Mouse (Mus musculus) embryonic fibroblast, embryonic 13.5 days (primary cell): ENCODE data around the gene Wdr86.

ENCODE experiments used
- CTCF ChIP-seq: IDR thresholded peaks from 2 replicates; pipeline ENCODE4 v1.5.1; 2011; ENCODE audit warnings: mild to moderate bottlenecking, control low read depth, low read length, moderate library complexity, borderline replicate concordance; ENCODE audit not compliant: insufficient read depth
- POLR2A ChIP-seq: IDR thresholded peaks from 2 replicates; pipeline ENCODE4 v1.6.1; 2011; ENCODE audit warnings: low read depth, mild to moderate bottlenecking, control low read depth, low read length, moderate library complexity

DNA sequence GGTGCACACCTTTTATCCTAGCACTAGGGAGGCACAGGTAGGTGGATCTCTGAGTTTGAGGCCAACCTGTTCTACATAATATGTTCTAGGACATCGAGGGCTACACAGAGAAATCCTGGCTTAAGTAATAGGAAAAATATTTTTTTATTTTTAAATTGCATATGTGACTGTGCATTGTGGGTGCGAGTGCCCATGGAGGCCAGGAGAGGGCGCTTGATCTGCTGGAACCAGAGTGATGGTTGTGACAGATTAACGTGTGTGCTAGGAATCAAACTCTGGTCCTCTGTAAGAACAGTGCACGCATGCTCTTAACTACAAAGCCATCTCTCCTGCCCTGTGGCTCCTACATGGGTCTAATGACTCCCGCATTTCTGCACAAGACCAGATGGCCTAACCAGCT, 18.9 kb downstream of the Wdr86 start:
- no peak for TF ChIP-seq POLR2A
- TF ChIP-seq CTCF, result no peak
